Mouse (Mus musculus): ENCODE measurements around the gene Ass1. TPM values are rescaled to one million over a fixed set of nuclear protein-coding genes. Genes with fewer than 3 reads are reported as not detected.

Gene Ass1
- polyA plus RNA-seq, 1 experiment from 2014 or later, result 72.8 TPM

DNA sequence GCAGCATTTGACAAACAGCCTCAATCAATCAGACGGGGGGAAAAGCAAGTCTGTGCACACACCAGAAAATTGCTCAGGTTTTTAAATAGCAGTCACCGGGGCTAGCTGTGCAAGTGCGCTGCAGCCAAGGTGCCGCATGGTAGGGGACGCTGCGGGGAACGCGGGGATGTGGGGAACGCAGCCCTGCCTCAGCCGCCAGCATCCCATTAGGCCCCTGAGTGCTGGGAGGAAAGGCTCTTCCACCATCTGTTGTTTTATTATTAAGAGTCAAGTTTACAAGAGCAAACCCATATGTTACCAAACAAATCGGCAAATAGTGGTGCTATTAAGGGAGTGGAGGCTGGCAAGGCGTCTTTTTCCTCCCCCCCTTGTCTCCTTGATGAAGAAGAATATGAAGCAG is 19.2 kb downstream of the Ass1 start:
- Histone ChIP-seq H3K27me3 (replicated peaks; ENCODE audit: control insufficient read depth, insufficient read depth, low read length) (no peaks in the 10 kb centered on the region), H3K9me3 (ENCODE audit: control insufficient read depth, low read length) (no peaks in the 10 kb centered on the region), H3K4me2 (ENCODE audit: low read length) (no peak overlapping the region), H3K27ac (ENCODE audit: low read depth) (no peak overlapping the region), H3K36me3 (ENCODE audit: control insufficient read depth, insufficient read depth, low read length) (no peaks in the 10 kb centered on the region), H3K4me3 (ENCODE audit: low read depth, low read length) (no peak overlapping the region), H3K4me1 (replicated peaks; ENCODE audit: control insufficient read depth, insufficient read depth, low read length) (no peaks in the 10 kb centered on the region), H3K9ac (ENCODE audit: low read length) (no peak overlapping the region)
- DNase-seq (ENCODE audit: low spot score), result no peak
- WGBS, result 50% methylated on average over 12 of the region's 12 CpGs
- no peak for ATAC-seq (replicated peaks; ENCODE audit: low FRiP score, low TSS enrichment, low read depth)

DNA sequence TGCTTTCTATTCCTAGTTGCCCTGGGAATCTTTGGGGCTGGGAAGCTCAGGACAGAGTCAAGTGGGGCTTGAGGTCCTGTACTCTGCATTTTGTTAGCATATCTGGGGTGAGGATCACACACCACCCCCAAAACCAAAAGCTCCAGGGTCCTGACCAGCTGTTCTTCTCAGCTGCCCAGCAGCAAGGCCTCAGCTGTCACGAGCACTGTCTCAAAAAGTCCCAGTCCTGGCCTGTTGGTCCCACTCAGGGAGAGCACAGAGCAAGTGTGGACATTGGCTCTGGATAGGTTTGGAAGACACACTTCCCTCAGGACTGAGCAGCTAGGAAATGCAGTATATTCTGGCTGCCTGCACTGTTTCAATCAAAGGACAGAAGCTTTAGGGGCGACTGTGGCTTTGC is 20.5 kb downstream of the Ass1 start:
- Histone ChIP-seq H3K27ac (ENCODE audit: low read depth) (no peak overlapping the region), H3K36me3 (ENCODE audit: control insufficient read depth, insufficient read depth, low read length) (no peaks in the 10 kb centered on the region), H3K9ac (ENCODE audit: low read length) (no peak overlapping the region), H3K4me2 (ENCODE audit: low read length) (no peak overlapping the region), H3K9me3 (ENCODE audit: control insufficient read depth, low read length) (no peaks in the 10 kb centered on the region), H3K4me1 (replicated peaks; ENCODE audit: control insufficient read depth, insufficient read depth, low read length) (no peaks in the 10 kb centered on the region), H3K27me3 (replicated peaks; ENCODE audit: control insufficient read depth, insufficient read depth, low read length) (no peaks in the 10 kb centered on the region), H3K4me3 (ENCODE audit: low read depth, low read length) (no peak overlapping the region)
- ATAC-seq (replicated peaks; ENCODE audit: low FRiP score, low TSS enrichment, low read depth) (no peak), DNase-seq (ENCODE audit: low spot score) (no peak)
- 81% methylated on average over 2 of the region's 2 CpGs for WGBS

DNA sequence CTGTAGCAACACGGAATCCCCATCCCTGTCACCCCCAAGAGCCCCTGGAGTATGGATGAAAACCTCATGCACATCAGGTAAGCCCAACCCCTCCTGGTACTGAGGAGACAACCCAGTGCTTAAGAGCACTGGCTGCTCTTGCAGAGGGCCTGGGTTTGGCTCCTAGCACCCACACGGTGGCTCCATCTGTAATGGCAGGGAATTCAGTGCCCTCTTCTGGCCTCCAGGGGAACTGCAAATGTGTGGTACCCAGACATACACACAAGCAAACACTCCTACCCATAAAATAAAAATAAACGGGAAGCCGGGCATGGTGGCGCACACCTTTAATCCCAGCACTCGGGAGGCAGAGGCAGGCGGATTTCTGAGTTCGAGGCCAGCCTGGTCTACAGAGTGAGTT is 22.3 kb downstream of the Ass1 start:
- Histone ChIP-seq H3K36me3 (ENCODE audit: control insufficient read depth, insufficient read depth, low read length) (no peaks in the 10 kb centered on the region), H3K27me3 (replicated peaks; ENCODE audit: control insufficient read depth, insufficient read depth, low read length) (no peaks in the 10 kb centered on the region)
- no peak for ATAC-seq (replicated peaks; ENCODE audit: low FRiP score, low TSS enrichment, low read depth)

DNA sequence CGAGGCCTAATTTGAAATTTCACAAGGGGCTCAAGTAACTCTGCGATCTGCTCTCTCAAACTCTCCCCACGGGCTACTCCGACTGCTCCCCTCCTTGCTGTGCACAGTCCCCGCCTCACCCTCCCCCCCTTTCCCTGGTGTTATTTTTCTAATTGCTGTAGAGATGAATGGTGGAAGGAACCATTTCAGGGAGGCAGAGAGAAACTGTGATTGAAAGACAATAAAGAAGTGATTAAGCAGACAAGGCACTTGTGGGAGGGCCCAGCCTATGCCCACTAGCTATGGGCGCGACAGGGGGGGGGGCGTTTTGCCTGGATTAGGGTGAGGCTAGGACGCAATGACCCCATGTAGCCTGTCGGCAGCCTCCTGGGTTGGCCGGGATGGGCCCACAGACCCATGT is 23.2 kb downstream of the Ass1 start:
- Histone ChIP-seq H3K4me3 (ENCODE audit: low read depth, low read length) (no peak overlapping the region), H3K27me3 (replicated peaks; ENCODE audit: control insufficient read depth, insufficient read depth, low read length) (no peaks in the 10 kb centered on the region), H3K27ac (ENCODE audit: low read depth) (no peak overlapping the region), H3K36me3 (ENCODE audit: control insufficient read depth, insufficient read depth, low read length) (no peaks in the 10 kb centered on the region), H3K9me3 (ENCODE audit: control insufficient read depth, low read length) (no peaks in the 10 kb centered on the region), H3K4me1 (replicated peaks; ENCODE audit: control insufficient read depth, insufficient read depth, low read length) (no peaks in the 10 kb centered on the region), H3K4me2 (ENCODE audit: low read length) (no peak overlapping the region), H3K9ac (ENCODE audit: low read length) (no peak overlapping the region)
- no peak for ATAC-seq (replicated peaks; ENCODE audit: low FRiP score, low TSS enrichment, low read depth)
- WGBS, result 76% methylated on average over 11 of the region's 11 CpGs
- DNase-seq (ENCODE audit: low spot score), result no peak

More for the DNA sequence above, 22.3 kb downstream of the Ass1 start:
- no peaks in the 10 kb centered on the region for H3K4me1 ChIP-seq (replicated peaks; ENCODE audit: control insufficient read depth, insufficient read depth, low read length)
- H3K9me3 ChIP-seq (ENCODE audit: control insufficient read depth, low read length), result no peaks in the 10 kb centered on the region
- WGBS, result 92% methylated on average over 8 of the region's 8 CpGs
- no peak overlapping the region for H3K4me3 ChIP-seq (ENCODE audit: low read depth, low read length)
- no peak overlapping the region for H3K9ac ChIP-seq (ENCODE audit: low read length)
- no peak overlapping the region for H3K4me2 ChIP-seq (ENCODE audit: low read length)
- no peak for DNase-seq (ENCODE audit: low spot score)
- no peak overlapping the region for H3K27ac ChIP-seq (ENCODE audit: low read depth)

DNA sequence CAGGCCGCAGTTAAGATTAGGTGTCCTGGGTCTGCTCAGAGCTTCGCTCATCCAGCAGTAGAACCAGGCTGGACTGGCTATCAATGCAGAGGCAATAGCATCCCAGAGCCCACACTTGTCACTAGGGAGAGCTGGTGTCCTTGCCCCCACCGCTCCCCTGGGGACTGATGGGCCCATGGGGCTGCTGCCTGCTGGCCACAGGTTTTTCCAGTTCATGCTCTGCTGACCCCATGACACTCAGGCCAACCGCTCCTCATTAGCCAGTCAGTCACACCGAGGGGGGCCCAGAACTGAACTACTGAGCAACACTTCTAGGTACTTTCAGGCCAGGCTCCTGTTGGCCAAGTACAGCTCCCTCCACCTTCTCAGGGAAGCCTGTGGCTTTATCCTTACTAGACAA is 24.3 kb downstream of the Ass1 start:
- WGBS, result 79% methylated on average over 5 of the region's 5 CpGs

DNA sequence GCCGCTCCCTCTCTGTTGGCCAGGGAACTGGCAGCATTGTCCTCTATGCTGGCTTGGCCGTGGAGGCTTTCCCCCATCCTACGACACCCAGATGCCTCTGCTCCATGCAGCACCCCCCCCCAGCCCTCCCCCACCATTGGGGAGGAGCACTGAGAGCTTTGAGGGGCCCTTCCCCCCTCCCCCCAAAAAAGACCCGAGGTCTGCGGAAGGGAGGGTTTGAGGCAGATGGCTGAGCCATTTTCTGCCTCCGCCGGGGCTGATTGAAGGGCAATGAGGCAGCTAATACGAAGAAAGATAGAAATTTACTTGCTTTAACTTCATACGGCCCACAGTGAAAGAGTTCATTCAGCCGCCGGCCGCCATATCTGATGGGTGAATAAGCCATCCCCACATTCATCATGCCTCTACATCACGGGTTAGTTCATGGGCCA is 25.1 kb downstream of the Ass1 start:
- no peak overlapping the region for H3K4me2 ChIP-seq (ENCODE audit: low read length)

More for the DNA sequence above, 24.3 kb downstream of the Ass1 start:
- H3K9me3 ChIP-seq (ENCODE audit: control insufficient read depth, low read length), result no peaks in the 10 kb centered on the region
- no peak overlapping the region for H3K4me3 ChIP-seq (ENCODE audit: low read depth, low read length)
- H3K4me1 ChIP-seq (replicated peaks; ENCODE audit: control insufficient read depth, insufficient read depth, low read length), result no peaks in the 10 kb centered on the region
- no peaks in the 10 kb centered on the region for H3K27me3 ChIP-seq (replicated peaks; ENCODE audit: control insufficient read depth, insufficient read depth, low read length)
- H3K36me3 ChIP-seq (ENCODE audit: control insufficient read depth, insufficient read depth, low read length), result no peaks in the 10 kb centered on the region
- no peak overlapping the region for H3K9ac ChIP-seq (ENCODE audit: low read length)
- DNase-seq (ENCODE audit: low spot score), result no peak
- no peak overlapping the region for H3K4me2 ChIP-seq (ENCODE audit: low read length)
- no peak for ATAC-seq (replicated peaks; ENCODE audit: low FRiP score, low TSS enrichment, low read depth)
- no peak overlapping the region for H3K27ac ChIP-seq (ENCODE audit: low read depth)

DNA sequence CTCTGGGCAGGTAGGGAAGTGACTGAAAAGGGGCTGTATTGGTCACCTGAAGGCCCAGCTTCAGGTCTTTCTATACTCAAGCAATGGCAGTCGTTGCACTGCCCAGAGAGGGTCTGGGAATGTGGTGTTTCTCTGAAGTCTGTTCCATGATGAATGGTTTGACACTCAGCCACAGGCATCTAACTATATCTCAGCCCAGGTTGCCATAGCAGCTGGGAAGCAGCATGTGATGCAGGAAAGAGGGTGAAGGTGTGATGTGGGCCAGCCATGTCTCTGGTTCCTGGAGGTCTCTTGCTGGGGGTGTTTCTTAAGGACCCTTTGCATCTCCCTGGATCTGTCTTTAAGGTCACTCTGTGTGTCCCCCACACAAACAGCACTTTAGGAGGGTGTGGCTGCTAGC is 26.1 kb downstream of the Ass1 start:
- no peak for DNase-seq (ENCODE audit: low spot score)
- Histone ChIP-seq H3K4me1 (replicated peaks; ENCODE audit: control insufficient read depth, insufficient read depth, low read length) (no peaks in the 10 kb centered on the region), H3K9me3 (ENCODE audit: control insufficient read depth, low read length) (no peaks in the 10 kb centered on the region), H3K36me3 (ENCODE audit: control insufficient read depth, insufficient read depth, low read length) (no peaks in the 10 kb centered on the region), H3K9ac (ENCODE audit: low read length) (no peak overlapping the region), H3K27ac (ENCODE audit: low read depth) (no peak overlapping the region), H3K27me3 (replicated peaks; ENCODE audit: control insufficient read depth, insufficient read depth, low read length) (0 out of 2 replicates have a peak, but pooled peaks cover 2% of the 10 kb centered on the region), H3K4me3 (ENCODE audit: low read depth, low read length) (no peak overlapping the region), H3K4me2 (ENCODE audit: low read length) (no peak overlapping the region)
- no peak for ATAC-seq (replicated peaks; ENCODE audit: low FRiP score, low TSS enrichment, low read depth)
- 19% methylated on average over 1 of the region's 1 CpGs for WGBS

More for the DNA sequence above, 25.1 kb downstream of the Ass1 start:
- 67% methylated on average over 13 of the region's 13 CpGs for WGBS
- no peak for DNase-seq (ENCODE audit: low spot score)
- Histone ChIP-seq H3K36me3 (ENCODE audit: control insufficient read depth, insufficient read depth, low read length) (no peaks in the 10 kb centered on the region), H3K4me3 (ENCODE audit: low read depth, low read length) (no peak overlapping the region), H3K9ac (ENCODE audit: low read length) (no peak overlapping the region), H3K4me1 (replicated peaks; ENCODE audit: control insufficient read depth, insufficient read depth, low read length) (no peaks in the 10 kb centered on the region), H3K27me3 (replicated peaks; ENCODE audit: control insufficient read depth, insufficient read depth, low read length) (0 out of 2 replicates have a peak, but pooled peaks cover 2% of the 10 kb centered on the region), H3K9me3 (ENCODE audit: control insufficient read depth, low read length) (no peaks in the 10 kb centered on the region), H3K27ac (ENCODE audit: low read depth) (no peak overlapping the region)
- no peak for ATAC-seq (replicated peaks; ENCODE audit: low FRiP score, low TSS enrichment, low read depth)

DNA sequence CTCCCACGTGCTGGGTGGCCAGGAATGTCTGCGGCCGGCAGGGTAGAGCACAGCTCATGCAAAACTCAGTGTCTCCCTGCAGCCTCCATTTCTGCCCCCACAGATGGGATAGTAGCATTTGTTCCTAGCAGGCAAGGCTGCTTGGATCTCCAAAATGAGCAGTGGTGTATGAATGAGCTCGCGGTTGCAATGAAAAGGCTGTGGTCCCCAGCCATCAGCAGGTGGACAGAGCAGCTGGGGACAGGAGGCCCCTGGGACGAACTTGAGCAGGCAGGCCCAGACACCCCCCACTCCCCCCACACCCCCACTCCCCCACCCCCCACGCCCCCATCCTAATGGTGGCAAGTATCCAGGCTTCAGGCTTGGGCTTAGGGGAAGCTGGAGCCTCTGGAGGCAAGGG is 27.1 kb downstream of the Ass1 start:
- DNase-seq (ENCODE audit: low spot score) (no peak), ATAC-seq (replicated peaks; ENCODE audit: low FRiP score, low TSS enrichment, low read depth) (no peak)
- Histone ChIP-seq H3K4me2 (ENCODE audit: low read length) (no peak overlapping the region), H3K4me3 (ENCODE audit: low read depth, low read length) (no peak overlapping the region), H3K27ac (ENCODE audit: low read depth) (no peak overlapping the region), H3K36me3 (ENCODE audit: control insufficient read depth, insufficient read depth, low read length) (no peaks in the 10 kb centered on the region), H3K4me1 (replicated peaks; ENCODE audit: control insufficient read depth, insufficient read depth, low read length) (no peaks in the 10 kb centered on the region), H3K9me3 (ENCODE audit: control insufficient read depth, low read length) (no peaks in the 10 kb centered on the region), H3K27me3 (replicated peaks; ENCODE audit: control insufficient read depth, insufficient read depth, low read length) (0 out of 2 replicates have a peak, but pooled peaks cover 2% of the 10 kb centered on the region), H3K9ac (ENCODE audit: low read length) (no peak overlapping the region)
- 67% methylated on average over 7 of the region's 7 CpGs for WGBS

DNA sequence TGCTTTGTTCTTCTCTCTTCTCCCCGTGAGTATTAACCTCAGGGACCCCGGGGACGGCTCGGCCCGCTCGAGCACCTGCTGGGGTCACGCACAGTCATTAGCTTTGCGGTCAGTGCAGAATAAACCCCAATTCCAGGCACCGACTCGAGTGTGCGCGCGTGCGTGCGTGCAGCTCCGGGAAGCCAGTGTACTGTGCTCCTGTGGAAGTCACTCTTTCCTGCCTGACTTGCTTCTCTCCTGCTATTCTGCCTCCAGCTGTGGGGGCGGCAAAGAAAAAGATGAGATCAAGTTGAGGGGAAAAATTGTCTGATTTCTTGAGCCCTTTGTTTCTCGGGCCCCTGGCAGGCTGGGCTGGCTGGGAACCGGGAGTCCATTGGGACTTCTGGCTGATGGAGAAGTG is 27.6 kb downstream of the Ass1 start:
- 83% methylated on average over 19 of the region's 19 CpGs for WGBS

More for the DNA sequence above, 27.6 kb downstream of the Ass1 start:
- no peak for DNase-seq (ENCODE audit: low spot score)
- no peak overlapping the region for H3K4me2 ChIP-seq (ENCODE audit: low read length)
- ATAC-seq (replicated peaks; ENCODE audit: low FRiP score, low TSS enrichment, low read depth), result no peak
- 0 out of 2 replicates have a peak, but pooled peaks cover 2% of the 10 kb centered on the region for H3K27me3 ChIP-seq (replicated peaks; ENCODE audit: control insufficient read depth, insufficient read depth, low read length)
- no peaks in the 10 kb centered on the region for H3K9me3 ChIP-seq (ENCODE audit: control insufficient read depth, low read length)
- no peak overlapping the region for H3K27ac ChIP-seq (ENCODE audit: low read depth)
- no peak overlapping the region for H3K9ac ChIP-seq (ENCODE audit: low read length)
- no peak overlapping the region for H3K4me3 ChIP-seq (ENCODE audit: low read depth, low read length)
- H3K4me1 ChIP-seq (replicated peaks; ENCODE audit: control insufficient read depth, insufficient read depth, low read length), result no peaks in the 10 kb centered on the region
- no peaks in the 10 kb centered on the region for H3K36me3 ChIP-seq (ENCODE audit: control insufficient read depth, insufficient read depth, low read length)

All from intestine, embryonic 14.5 days (tissue).